8 mouse cellular contexts compared by ENCODE assay signal in genomic region chr1:131246433-131247395, GRCm38 (mm10). TPM values are rescaled to one million over a fixed set of nuclear protein-coding genes. Genes with fewer than 3 reads are reported as not detected.
DNase-seq lines count a peak whose midpoint lies in the region; ATAC-seq and TF ChIP-seq lines count a peak whose summit lies in the region.

No protein-coding gene starts in this region.

- no peak overlapping the region for H3K9ac ChIP-seq in embryonic facial prominence, embryonic 15.5 days
- peak overlapping the region; percentile 25; the same call in 1 of the 2 replicates for H3K9ac ChIP-seq in limb, embryonic 14.5 days (ENCODE audit: low read depth, low read length, severe bottlenecking)

- H3K4me1 ChIP-seq in embryonic facial prominence, embryonic 15.5 days, result peaks cover 34% of the 10 kb centered on the region
- H3K4me1 ChIP-seq in limb, embryonic 14.5 days (ENCODE audit: control insufficient read depth, insufficient read depth, low read length), result peaks cover 16% of the 10 kb centered on the region

- H3K4me3 ChIP-seq in embryonic facial prominence, embryonic 15.5 days (replicated peaks), result 0 out of 2 replicates have a peak overlapping the region, but pooled peaks have one; percentile 13
- H3K4me3 ChIP-seq in limb, embryonic 14.5 days (replicated peaks; ENCODE audit: low read length), result no peak overlapping the region
- H3K4me3 ChIP-seq in myocyte, result peak overlapping the region; percentile 51

- no peak overlapping the region for H3ac ChIP-seq in myocyte (ENCODE audit: control insufficient read depth, insufficient read length)

- H3K9me3 ChIP-seq in embryonic facial prominence, embryonic 15.5 days (replicated peaks), result no peaks in the 10 kb centered on the region
- no peaks in the 10 kb centered on the region for H3K9me3 ChIP-seq in limb, embryonic 14.5 days (ENCODE audit: control insufficient read depth, low read length)

- H3K27me3 ChIP-seq in embryonic facial prominence, embryonic 15.5 days, result peaks cover 40% of the 10 kb centered on the region
- H3K27me3 ChIP-seq in limb, embryonic 14.5 days (ENCODE audit: control insufficient read depth, insufficient read depth, low read length), result peaks cover 32% of the 10 kb centered on the region
- no peaks in the 10 kb centered on the region for H3K27me3 ChIP-seq in myocyte (ENCODE audit: control insufficient read depth, insufficient read depth, insufficient read length)

- DNase-seq in frontal cortex, postnatal 25 days (ENCODE audit: low spot score in 2 of 2), result no peak
- DNase-seq in T-cell, adult 2 months (ENCODE audit: low spot score), result peak; percentile 24
- peak; percentile 12 for DNase-seq in hindlimb bud, embryonic 11.5 days (ENCODE audit: extremely low spot score, low read depth, low spot score)
- peak; percentile 71 for DNase-seq in limb, embryonic 14.5 days (ENCODE audit: low spot score)
- no peak for DNase-seq in ovary, adult 18-20 months (ENCODE audit: low spot score)

- TF ChIP-seq POLR2A in limb, embryonic 14.5 days (IDR thresholded peaks at IDR 0.05; ENCODE audit: borderline replicate concordance, extremely low read depth, insufficient read depth, insufficient read length), result no peak
- no peak for TF ChIP-seq POLR2A in myocyte (IDR thresholded peaks at IDR 0.05; ENCODE audit: insufficient read length, low read depth)

- ATAC-seq in frontal cortex, adult (ENCODE audit: low TSS enrichment), result peak; percentile 35
- no peak for ATAC-seq in embryonic facial prominence, embryonic 15.5 days (ENCODE audit: insufficient number of reproducible peaks, low FRiP score, low TSS enrichment, low read depth)
- ATAC-seq in limb, embryonic 14.5 days (ENCODE audit: low FRiP score, low read depth), result peak; percentile 14; the same call in 1 of the 2 replicates

- H3K79me2 ChIP-seq in myocyte (ENCODE audit: control insufficient read depth, insufficient read depth), result no peaks in the 10 kb centered on the region

- WGBS in embryonic facial prominence, embryonic 15.5 days, result 8% methylated on average over 7 of the region's 7 CpGs
- 9% methylated on average over 7 of the region's 7 CpGs for WGBS in limb, embryonic 14.5 days

- H3K27ac ChIP-seq in embryonic facial prominence, embryonic 15.5 days (replicated peaks), result no peak overlapping the region
- no peak overlapping the region for H3K27ac ChIP-seq in limb, embryonic 14.5 days (replicated peaks; ENCODE audit: low read depth, low read length)

- peak overlapping the region; percentile 99 for H3K4me2 ChIP-seq in embryonic facial prominence, embryonic 15.5 days (replicated peaks)
- H3K4me2 ChIP-seq in limb, embryonic 14.5 days (replicated peaks; ENCODE audit: low read depth, low read length, severe bottlenecking), result peak overlapping the region; percentile 32
- H3K4me2 ChIP-seq in myocyte (ENCODE audit: low read depth), result peak overlapping the region; percentile 96

- no peaks in the 10 kb centered on the region for H3K36me3 ChIP-seq in embryonic facial prominence, embryonic 15.5 days
- H3K36me3 ChIP-seq in limb, embryonic 14.5 days (ENCODE audit: control insufficient read depth, insufficient read depth, low read length), result no peaks in the 10 kb centered on the region
- no peaks in the 10 kb centered on the region for H3K36me3 ChIP-seq in myocyte (ENCODE audit: control insufficient read depth, insufficient read depth)

TF ChIP-seq in myocyte, 11 proteins besides CTCF, POLR2A, EP300 and RAD21:
- no peak for TF ChIP-seq E2F4 (IDR thresholded peaks at IDR 0.05; ENCODE audit: insufficient read depth)
- no peak for TF ChIP-seq REST (IDR thresholded peaks at IDR 0.05; ENCODE audit: insufficient read depth, insufficient read length)
- TF ChIP-seq CEBPB (IDR thresholded peaks at IDR 0.05; ENCODE audit: insufficient read depth, poor library complexity, severe bottlenecking), result no peak
- no peak for TF ChIP-seq MYOG (IDR thresholded peaks at IDR 0.05; ENCODE audit: control insufficient read depth in 1 of 3, insufficient read depth in 1 of 3, insufficient read length in 2 of 3, low read depth in 2 of 3)
- no peak for TF ChIP-seq POLR2AphosphoS2 (IDR thresholded peaks at IDR 0.05; ENCODE audit: insufficient read length, low read depth)

RNA-seq across cellular contexts. Expression of gene Rassf5, which starts 1.7 kb away (rescaled TPM):
- 4.6 and 4.8 TPM in 2 replicates for polyA plus RNA-seq in embryonic facial prominence, embryonic 15.5 days (2015; fragmentation: Nextera tagmentation; extraction: Ambion mirVana)
- 3.2 and 3.8 TPM in 2 replicates for polyA plus RNA-seq in limb, embryonic 14.5 days (2012; rRNA removed)
- polyA plus RNA-seq in limb, embryonic 14.5 days (2014; fragmentation: Nextera tagmentation; extraction: Ambion mirVana), result 3.1 and 3.2 TPM in 2 replicates
- polyA plus RNA-seq in myocyte (2012; fragmentation: generic; extraction: Trizol), result 9.8 TPM

RNA-seq across cellular contexts. Expression of gene Ikbke, which starts 32.7 kb away (rescaled TPM):
- 5.1 and 7.7 TPM in 2 replicates for polyA plus RNA-seq in embryonic facial prominence, embryonic 15.5 days (2015; fragmentation: Nextera tagmentation; extraction: Ambion mirVana)
- polyA plus RNA-seq in limb, embryonic 14.5 days (2012; rRNA removed), result 13.4 and 13.8 TPM in 2 replicates
- polyA plus RNA-seq in limb, embryonic 14.5 days (2014; fragmentation: Nextera tagmentation; extraction: Ambion mirVana), result 4.2 and 6.6 TPM in 2 replicates
- polyA plus RNA-seq in myocyte (2012; fragmentation: generic; extraction: Trizol), result 1.7 TPM

Comparison
In these comparisons a context has a peak if more than half of its experiments do, and no peak if none do; other contexts are left out.
1. DNase-seq: peak in T-cell, adult 2 months (single experiment), hindlimb bud, embryonic 11.5 days (single experiment) and limb, embryonic 14.5 days (single experiment); none in frontal cortex, postnatal 25 days (0 of 2) and ovary, adult 18-20 months (single experiment).
2. H3K4me2 ChIP-seq: peak in every context shown above with its lines; median percentile 99 in embryonic facial prominence, embryonic 15.5 days; 96 in myocyte; 32 in limb, embryonic 14.5 days.